Mouse (Mus musculus): ENCODE measurements around the gene Zwilch.
"Not testable (repeated sequence)": the region's sequence is repeated elsewhere in the genome, so short reads cannot be mapped to it uniquely, and the experiment has no call there.

Gene Zwilch

GRCm38 (mm10) chr9:64172816-64173665 lies at the start of gene Zwilch, which contains the start of gene Rpl4:
Zwilch (minus strand) TSS chr9:64173104.
Rpl4 (plus strand) TSS chr9:64173375.
- DNase-seq (ENCODE audit: low spot score), result peak; percentile 80

- no peak for DNase-seq (ENCODE audit: low spot score)
Measured at GRCm38 (mm10) chr9:64222098-64222497, 49.2 kb upstream of the Zwilch start.

- no peak for DNase-seq (ENCODE audit: low spot score)
Measured at GRCm38 (mm10) chr9:64221480-64221879, 48.6 kb upstream of the Zwilch start.

GRCm38 (mm10) chr9:64220603-64221002 lies 47.7 kb upstream of the Zwilch start:
- no peak for DNase-seq (ENCODE audit: low spot score)

GRCm38 (mm10) chr9:64219772-64220420 lies 47.0 kb upstream of the Zwilch start:
- no peak for DNase-seq (ENCODE audit: low spot score)

- DNase-seq (ENCODE audit: low spot score), result no peak
Measured at GRCm38 (mm10) chr9:64219305-64219704, 46.4 kb upstream of the Zwilch start.

GRCm38 (mm10) chr9:64217887-64218286 lies 45.0 kb upstream of the Zwilch start:
- no peak for DNase-seq (ENCODE audit: low spot score)

GRCm38 (mm10) chr9:64216641-64217040 lies 43.7 kb upstream of the Zwilch start:
- no peak for DNase-seq (ENCODE audit: low spot score)

- no peak for DNase-seq (ENCODE audit: low spot score)
Measured at GRCm38 (mm10) chr9:64216090-64216489, 43.2 kb upstream of the Zwilch start.

- DNase-seq (ENCODE audit: low spot score), result no peak
Measured at GRCm38 (mm10) chr9:64214452-64214851, 41.5 kb upstream of the Zwilch start.

- DNase-seq (ENCODE audit: low spot score), result no peak
Measured at GRCm38 (mm10) chr9:64207509-64208084, 34.7 kb upstream of the Zwilch start.

- DNase-seq (ENCODE audit: low spot score), result no peak
Measured at GRCm38 (mm10) chr9:64202866-64203265, 30.0 kb upstream of the Zwilch start.

GRCm38 (mm10) chr9:64202331-64202730 lies 29.4 kb upstream of the Zwilch start:
- no peak for DNase-seq (ENCODE audit: low spot score)

GRCm38 (mm10) chr9:64199897-64200296 lies 27.0 kb upstream of the Zwilch start:
- DNase-seq (ENCODE audit: low spot score), result no peak

- not testable (repeated sequence) for DNase-seq (ENCODE audit: low spot score)
Measured at GRCm38 (mm10) chr9:64198763-64199418, 26.0 kb upstream of the Zwilch start.

- DNase-seq (ENCODE audit: low spot score), result no peak
Measured at GRCm38 (mm10) chr9:64198068-64198762, 25.3 kb upstream of the Zwilch start.

- DNase-seq (ENCODE audit: low spot score), result no peak
Measured at GRCm38 (mm10) chr9:64197524-64197923, 24.6 kb upstream of the Zwilch start.

GRCm38 (mm10) chr9:64195554-64195953 lies 22.6 kb upstream of the Zwilch start:
- DNase-seq (ENCODE audit: low spot score), result no peak

GRCm38 (mm10) chr9:64193879-64194278 lies 21.0 kb upstream of the Zwilch start:
- DNase-seq (ENCODE audit: low spot score), result no peak

GRCm38 (mm10) chr9:64184166-64184840 lies 11.4 kb upstream of the Zwilch start:
- no peak for DNase-seq (ENCODE audit: low spot score)

GRCm38 (mm10) chr9:64183295-64183694 lies 10.4 kb upstream of the Zwilch start:
- not testable (repeated sequence) for DNase-seq (ENCODE audit: low spot score)
